15 mouse cellular contexts compared by ENCODE assay signal in the genomic region with DNA sequence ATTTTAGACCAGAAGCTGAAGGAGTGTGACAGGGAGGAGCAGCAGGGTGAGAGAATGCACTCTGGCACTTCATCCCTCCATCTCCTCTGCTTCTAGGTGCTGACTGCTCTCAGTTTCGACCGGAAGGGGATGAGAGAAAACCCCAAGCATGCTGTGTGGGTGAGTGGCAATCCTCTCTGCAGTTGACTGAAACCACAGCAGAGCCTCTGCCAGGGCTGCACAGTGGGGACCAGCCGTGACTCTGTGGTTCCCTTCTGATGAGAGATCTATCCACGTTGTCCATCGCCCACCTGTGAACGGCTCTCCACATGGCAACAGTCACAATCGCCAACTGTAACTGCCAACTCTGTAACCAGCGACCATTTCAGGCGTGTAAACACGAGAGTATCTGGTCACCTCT.
A peak's percentile ranks its signal among the peaks of the same experiment; 100 is the strongest.
DNase-seq lines count a peak whose midpoint lies in the region; ATAC-seq and TF ChIP-seq lines count a peak whose summit lies in the region.
"Had no signal": no experiment of that assay in that cellular context is flagged by ENCODE, and none has a peak within 500 bp of the region (broad histone marks: within the 10 kb centered on the region; RNA-seq: fewer than 3 reads in every experiment).

No protein-coding gene starts in this region.

- no peaks in the 10 kb centered on the region for H3K4me1 ChIP-seq in lung, embryonic 14.5 days (ENCODE audit: insufficient read depth)
- H3K4me1 ChIP-seq in thymus, adult 2 months (replicated peaks; ENCODE audit: control insufficient read depth, insufficient read depth, low read length): peaks cover 11% of the 10 kb centered on the region
- no peaks in the 10 kb centered on the region for H3K4me1 ChIP-seq in intestine, embryonic 15.5 days (replicated peaks)
- H3K4me1 ChIP-seq: limb, embryonic 15.5 days had no signal

- ATAC-seq in lung, embryonic 14.5 days (ENCODE audit: insufficient read depth): no peak; the same call in 1 of the 2 replicates
- ATAC-seq in CD4-positive, CD25-positive, alpha-beta regulatory T cell, adult 4 months: peak; percentile 82
- peak; percentile 32 to 51 for ATAC-seq in hematopoietic stem cell, adult 5-6 weeks (replicated peaks in 1 of 2; ENCODE audit: insufficient read depth in 1 of 2, low FRiP score in 2 of 2, low TSS enrichment in 1 of 2, low read depth in 1 of 2, poor library complexity in 2 of 2, severe bottlenecking in 2 of 2)
- ATAC-seq in intestine, embryonic 15.5 days: no peak

- H3K4me2 ChIP-seq in lung, embryonic 14.5 days: peak overlapping the region; percentile 24; the same call in 1 of the 2 replicates
- no peak overlapping the region for H3K4me2 ChIP-seq in intestine, embryonic 15.5 days (replicated peaks)
- H3K4me2 ChIP-seq: embryonic facial prominence, embryonic 13.5 days; forebrain, embryonic 12.5 days; heart, embryonic 11.5 days; limb, embryonic 15.5 days; midbrain, embryonic 12.5 days had no signal

- no peak overlapping the region for H3K9ac ChIP-seq in lung, embryonic 14.5 days
- no peak overlapping the region for H3K9ac ChIP-seq in intestine, embryonic 15.5 days
- H3K9ac ChIP-seq: embryonic facial prominence, embryonic 13.5 days; forebrain, embryonic 12.5 days; limb, embryonic 15.5 days; midbrain, embryonic 12.5 days had no signal

- no peak for TF ChIP-seq CTCF in lung, embryonic 14.5 days (IDR thresholded peaks at IDR 0.05; ENCODE audit: low read depth)
- TF ChIP-seq CTCF in thymus, adult 2 months (IDR thresholded peaks at IDR 0.05; ENCODE audit: borderline replicate concordance, control insufficient read depth, extremely low read depth, insufficient read depth, low read length, poor library complexity): no peak

- no peak for TF ChIP-seq POLR2A in thymus, adult 2 months (IDR thresholded peaks at IDR 0.05; ENCODE audit: control insufficient read depth, extremely low read depth, insufficient read depth, low read length, poor library complexity)

- no peak overlapping the region for H3K27ac ChIP-seq in lung, embryonic 14.5 days (ENCODE audit: low read depth)
- H3K27ac ChIP-seq in thymus, adult 2 months (ENCODE audit: control insufficient read depth, insufficient read depth, low read length): peak overlapping the region; percentile 82
- H3K27ac ChIP-seq in intestine, embryonic 15.5 days: no peak overlapping the region
- H3K27ac ChIP-seq: embryonic facial prominence, embryonic 13.5 days; forebrain, embryonic 12.5 days; limb, embryonic 15.5 days; midbrain, embryonic 12.5 days had no signal

- H3K27me3 ChIP-seq in lung, embryonic 14.5 days (ENCODE audit: insufficient read depth, low read length): no peaks in the 10 kb centered on the region
- H3K27me3 ChIP-seq in thymus, adult 2 months (ENCODE audit: control insufficient read depth, insufficient read depth, low read length): no peaks in the 10 kb centered on the region
- no peaks in the 10 kb centered on the region for H3K27me3 ChIP-seq in intestine, embryonic 15.5 days (replicated peaks)
- H3K27me3 ChIP-seq: limb, embryonic 15.5 days; midbrain, embryonic 12.5 days had no signal

- no peak for DNase-seq in lung, embryonic 14.5 days
- DNase-seq in lung, postnatal 4 days: no peak
- peak; percentile 59 for DNase-seq in thymus, adult 2 months
- no peak for DNase-seq in cerebellum, adult 9-11 months
- DNase-seq in cerebellum, adult 9-10 months: no peak
- DNase-seq: cerebellum, adult 11 months; heart, postnatal 4 days had no signal

- H3K9me3 ChIP-seq in lung, embryonic 14.5 days (ENCODE audit: low read depth, low read length): no peaks in the 10 kb centered on the region
- H3K9me3 ChIP-seq in intestine, embryonic 15.5 days: no peaks in the 10 kb centered on the region
- H3K9me3 ChIP-seq: embryonic facial prominence, embryonic 13.5 days; forebrain, embryonic 12.5 days; limb, embryonic 15.5 days; midbrain, embryonic 12.5 days had no signal

- no peaks in the 10 kb centered on the region for H3K36me3 ChIP-seq in lung, embryonic 14.5 days (ENCODE audit: insufficient read depth)
- H3K36me3 ChIP-seq in thymus, adult 2 months (ENCODE audit: control insufficient read depth, insufficient read depth, low read length): no peaks in the 10 kb centered on the region
- no peaks in the 10 kb centered on the region for H3K36me3 ChIP-seq in intestine, embryonic 15.5 days
- H3K36me3 ChIP-seq: embryonic facial prominence, embryonic 13.5 days; forebrain, embryonic 12.5 days; limb, embryonic 15.5 days; midbrain, embryonic 12.5 days had no signal

- H3K4me3 ChIP-seq in lung, embryonic 14.5 days (ENCODE audit: low read depth, low read length): no peak overlapping the region
- H3K4me3 ChIP-seq in thymus, adult 2 months (ENCODE audit: control insufficient read depth, insufficient read depth, low read length): peak overlapping the region; percentile 18
- no peak overlapping the region for H3K4me3 ChIP-seq in intestine, embryonic 15.5 days (replicated peaks)
- H3K4me3 ChIP-seq: embryonic facial prominence, embryonic 13.5 days; forebrain, embryonic 12.5 days; limb, embryonic 15.5 days; midbrain, embryonic 12.5 days had no signal

- 51% methylated on average over 10 of the region's 10 CpGs for WGBS in lung, embryonic 14.5 days
- 8% methylated on average over 10 of the region's 10 CpGs for WGBS in thymus, adult 2 months
- WGBS in intestine, embryonic 15.5 days: 75% methylated on average over 10 of the region's 10 CpGs

Comparison
In these comparisons a context has a peak if more than half of its experiments do, and no peak if none do; other contexts are left out.
1. ATAC-seq: peak in CD4-positive, CD25-positive, alpha-beta regulatory T cell, adult 4 months (single experiment) and hematopoietic stem cell, adult 5-6 weeks (2 of 2); none in lung, embryonic 14.5 days (single experiment) and intestine, embryonic 15.5 days (single experiment).